Mouse (Mus musculus) intestine, embryonic 14.5 days (tissue): ENCODE data around the gene Med21. TPM values are rescaled to one million over a fixed set of nuclear protein-coding genes. Genes with fewer than 3 reads are reported as not detected.

Experiments used
- ATAC-seq: fragments of 200-750 bp; cut with Nextera tagmentation; replicated peaks from 2 replicates; pipeline ENCODE4 v1.8.0; 2017; ENCODE audit warnings: low read depth, moderate number of reproducible peaks, moderate TSS enrichment, moderate library complexity; ENCODE audit not compliant: low FRiP score, low TSS enrichment
- DNase-seq: peaks from one replicate; pipeline ENCODE4 v3.0.0-alpha.2; 2018; ENCODE audit warnings: low spot score
- H3K27ac ChIP-seq: fragments of 300-500 bp; sonication (generic); 2 replicates; pipeline ENCODE4 v1.5.1; 2014; ENCODE audit warnings: low read depth, mild to moderate bottlenecking, control low read depth
- H3K27me3 ChIP-seq: fragments of 300-500 bp; sonication (generic); replicated peaks from 2 replicates; pipeline ENCODE4 v1.6.1; 2014; ENCODE audit warnings: low read length, control low read depth; ENCODE audit not compliant: control insufficient read depth, insufficient read depth
- H3K36me3 ChIP-seq: fragments of 300-500 bp; sonication (generic); 2 replicates; pipeline ENCODE4 v1.6.1; 2014; ENCODE audit warnings: low read length, control low read depth; ENCODE audit not compliant: control insufficient read depth, insufficient read depth
- H3K4me1 ChIP-seq: fragments of 300-500 bp; sonication (generic); replicated peaks from 2 replicates; pipeline ENCODE4 v1.6.1; 2014; ENCODE audit warnings: low read length, control low read depth, mixed read lengths; ENCODE audit not compliant: control insufficient read depth, insufficient read depth
- H3K4me2 ChIP-seq: fragments of 300-500 bp; sonication (generic); 2 replicates; pipeline ENCODE4 v1.6.1; 2014; ENCODE audit warnings: low read length
- H3K4me3 ChIP-seq: fragments of 300-500 bp; sonication (generic); 2 replicates; pipeline ENCODE4 v1.5.1; 2014; ENCODE audit warnings: low read depth, low read length, control low read depth, mixed read lengths
- H3K9ac ChIP-seq: fragments of 300-500 bp; sonication (generic); 2 replicates; pipeline ENCODE4 v1.6.1; 2014; ENCODE audit warnings: mild to moderate bottlenecking, low read length
- H3K9me3 ChIP-seq: fragments of 300-500 bp; sonication (generic); 2 replicates; pipeline ENCODE4 v1.6.1; 2016; ENCODE audit warnings: low read length, control low read depth; ENCODE audit not compliant: control insufficient read depth
- whole genome bisulfite sequencing: fragments of 180-500 bp; shearing (Covaris S2); extraction: QIAGEN DNeasy Blood & Tissue Kit; methylation state at CpG from one replicate; pipeline ENCODE4 v1.1.7; 2014; 5-methylcytosine and 5-hydroxymethylcytosine counted together
- polyA plus RNA-seq: library from polyadenylated mRNA; unstranded; fragments of >200 nt; fragmentation: Nextera tagmentation; extraction: Ambion mirVana; gene quantifications from 2 replicates; pipeline ENCODE4 v1.2.1, GENCODE M21; 2014

Med21 gene
- polyA plus RNA-seq, 1 experiment from 2014 or later: 119 TPM

- Histone ChIP-seq H3K9ac (no peak overlapping the region), H3K27me3 (no peaks in the 10 kb centered on the region), H3K4me1 (no peaks in the 10 kb centered on the region), H3K27ac (no peak overlapping the region), H3K4me3 (no peak overlapping the region), H3K36me3 (no peaks in the 10 kb centered on the region), H3K4me2 (no peak overlapping the region), H3K9me3 (no peaks in the 10 kb centered on the region)
- no peak for DNase-seq
- ATAC-seq: no peak
Measured at GRCm38 (mm10) chr6:146668606-146669005, 26.3 kb downstream of the Med21 start.

GRCm38 (mm10) chr6:146670956-146671855 lies 28.9 kb downstream of the Med21 start:
- Histone ChIP-seq H3K4me3 (no peak overlapping the region), H3K9ac (no peak overlapping the region), H3K36me3 (no peaks in the 10 kb centered on the region), H3K27me3 (no peaks in the 10 kb centered on the region), H3K9me3 (no peaks in the 10 kb centered on the region), H3K4me2 (no peak overlapping the region), H3K4me1 (no peaks in the 10 kb centered on the region), H3K27ac (no peak overlapping the region)
- WGBS: 84% methylated on average over 15 of the region's 15 CpGs
- ATAC-seq (no peak), DNase-seq (no peak)

- Histone ChIP-seq H3K36me3 (no peaks in the 10 kb centered on the region), H3K9ac (no peak overlapping the region), H3K4me3 (no peak overlapping the region), H3K4me1 (no peaks in the 10 kb centered on the region), H3K27me3 (no peaks in the 10 kb centered on the region), H3K4me2 (no peak overlapping the region), H3K27ac (no peak overlapping the region), H3K9me3 (no peaks in the 10 kb centered on the region)
- ATAC-seq (no peak), DNase-seq (no peak)
- WGBS: 75% methylated on average over 5 of the region's 5 CpGs
Measured at GRCm38 (mm10) chr6:146672106-146672505, 29.8 kb downstream of the Med21 start.

GRCm38 (mm10) chr6:146673696-146674095 lies 31.3 kb downstream of the Med21 start:
- DNase-seq: no peak
- no peak for ATAC-seq
- Histone ChIP-seq H3K4me2 (no peak overlapping the region), H3K9me3 (no peaks in the 10 kb centered on the region), H3K27ac (no peak overlapping the region), H3K9ac (no peak overlapping the region), H3K27me3 (no peaks in the 10 kb centered on the region), H3K4me1 (no peaks in the 10 kb centered on the region), H3K36me3 (no peaks in the 10 kb centered on the region), H3K4me3 (no peak overlapping the region)
- 79% methylated on average over 4 of the region's 4 CpGs for WGBS

DNA sequence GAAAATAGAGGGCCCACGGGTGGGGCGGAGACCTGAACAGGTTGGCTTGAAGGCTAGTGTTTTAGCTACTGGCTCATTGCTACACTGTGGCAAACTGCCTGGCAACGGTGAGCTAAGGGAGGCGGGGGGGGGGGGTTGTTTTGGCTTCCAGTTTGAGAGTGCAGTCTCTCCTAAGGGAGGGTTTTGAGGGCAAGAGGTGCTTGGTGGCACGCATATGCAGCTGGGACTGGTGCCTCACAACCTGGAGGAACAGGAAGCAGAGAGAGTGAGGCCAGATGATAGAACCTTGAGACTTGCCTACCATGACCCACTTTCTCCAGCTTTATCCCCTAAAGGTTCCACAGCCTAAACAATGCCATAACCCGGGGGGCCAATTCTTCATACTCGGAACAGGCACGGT lies 32.1 kb downstream of the Med21 start:
- Histone ChIP-seq H3K4me1 (no peaks in the 10 kb centered on the region), H3K27ac (no peak overlapping the region)
- no peak for DNase-seq

GRCm38 (mm10) chr6:146674881-146675536 lies 32.7 kb downstream of the Med21 start:
- no peak for ATAC-seq

More for the DNA sequence above, 32.1 kb downstream of the Med21 start:
- no peaks in the 10 kb centered on the region for H3K27me3 ChIP-seq
- peaks cover 3% of the 10 kb centered on the region; the same call in 1 of the 2 replicates for H3K9me3 ChIP-seq
- H3K9ac ChIP-seq: no peak overlapping the region
- H3K4me3 ChIP-seq: no peak overlapping the region
- whole genome bisulfite sequencing: 81% methylated on average over 8 of the region's 8 CpGs
- ATAC-seq: no peak
- no peaks in the 10 kb centered on the region for H3K36me3 ChIP-seq
- no peak overlapping the region for H3K4me2 ChIP-seq

DNA sequence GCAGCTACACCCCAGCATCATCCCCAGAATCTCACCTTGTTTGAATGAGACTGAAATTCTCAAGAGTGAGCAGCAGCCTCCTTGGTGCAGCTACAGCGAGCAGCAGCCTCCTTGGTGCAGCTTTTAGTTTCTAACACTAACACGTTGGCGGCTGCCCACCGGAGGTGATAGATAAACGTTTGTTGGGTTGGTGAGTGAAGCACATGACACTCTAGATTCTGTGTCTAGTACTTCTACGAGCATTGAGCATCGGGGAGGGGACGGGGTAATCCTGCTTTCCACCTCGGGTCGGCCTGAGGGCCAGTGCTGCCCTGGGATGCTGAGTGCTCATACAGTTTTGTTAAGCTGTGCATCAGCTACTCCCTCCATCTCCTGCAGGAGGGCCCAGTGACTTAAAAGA lies 34.6 kb downstream of the Med21 start:
- no peak for DNase-seq
- peaks cover 8% of the 10 kb centered on the region; the same call in 1 of the 2 replicates for H3K9me3 ChIP-seq
- H3K4me1 ChIP-seq: no peaks in the 10 kb centered on the region

More at GRCm38 (mm10) chr6:146674881-146675536, 32.7 kb downstream of the Med21 start:
- no peak overlapping the region for H3K4me2 ChIP-seq
- H3K36me3 ChIP-seq: no peaks in the 10 kb centered on the region
- no peak overlapping the region; the same call in 1 of the 2 replicates for H3K27ac ChIP-seq
- no peak overlapping the region for H3K4me3 ChIP-seq
- no peaks in the 10 kb centered on the region for H3K4me1 ChIP-seq
- WGBS: 55% methylated on average over 4 of the region's 4 CpGs
- no peaks in the 10 kb centered on the region for H3K27me3 ChIP-seq
- no peak overlapping the region for H3K9ac ChIP-seq
- no peak for DNase-seq
- peaks cover 8% of the 10 kb centered on the region; the same call in 1 of the 2 replicates for H3K9me3 ChIP-seq

GRCm38 (mm10) chr6:146678136-146679070 lies 36.1 kb downstream of the Med21 start:
- no peak overlapping the region for H3K4me3 ChIP-seq
- ATAC-seq (no peak), DNase-seq (no peak)
- H3K9ac ChIP-seq: no peak overlapping the region
- peaks cover 8% of the 10 kb centered on the region; the same call in 1 of the 2 replicates for H3K9me3 ChIP-seq
- H3K27me3 ChIP-seq: no peaks in the 10 kb centered on the region
- no peak overlapping the region for H3K4me2 ChIP-seq
- no peaks in the 10 kb centered on the region for H3K4me1 ChIP-seq
- 33% methylated on average over 10 of the region's 10 CpGs for WGBS
- no peaks in the 10 kb centered on the region for H3K36me3 ChIP-seq
- no peak overlapping the region for H3K27ac ChIP-seq

More for the DNA sequence above, 34.6 kb downstream of the Med21 start:
- H3K4me2 ChIP-seq: no peak overlapping the region
- no peaks in the 10 kb centered on the region for H3K27me3 ChIP-seq
- no peak overlapping the region for H3K27ac ChIP-seq
- no peak for ATAC-seq
- no peak overlapping the region for H3K4me3 ChIP-seq
- 76% methylated on average over 10 of the region's 10 CpGs for WGBS
- no peak overlapping the region for H3K9ac ChIP-seq
- H3K36me3 ChIP-seq: no peaks in the 10 kb centered on the region
